Mouse (Mus musculus) left cerebral cortex, adult 18-20 months (tissue): ENCODE measurements at regions not wholly inside any gene's neighbourhood (a gene's known extent, or its start where the extent isn't known, plus 50 kb on each side); places are given as distances from the start of the nearest gene placed in this dataset.

Experiments
- DNase-seq, 2 experiments: peaks; one replicate each; pipeline ENCODE4 v3.0.0; 2021 to 2022; ENCODE audit warnings: low spot score in 2 of 2, mixed read lengths in 1 of 2

GRCm38 (mm10) chr11:26826194-26826593 is 232.4 kb upstream of the Vrk2 start:
- no peak for DNase-seq

GRCm38 (mm10) chr11:26824080-26824727 is 230.4 kb upstream of the Vrk2 start:
- no peak for DNase-seq

- no peak for DNase-seq
Measured at GRCm38 (mm10) chr11:26821091-26821490, 227.3 kb upstream of the Vrk2 start.

GRCm38 (mm10) chr11:26817316-26817715 is 223.5 kb upstream of the Vrk2 start:
- no peak for DNase-seq

- DNase-seq: no peak
Measured at GRCm38 (mm10) chr11:26815104-26815503, 221.3 kb upstream of the Vrk2 start.

- DNase-seq: no peak
Measured at GRCm38 (mm10) chr11:26814601-26815000, 220.8 kb upstream of the Vrk2 start.

DNA sequence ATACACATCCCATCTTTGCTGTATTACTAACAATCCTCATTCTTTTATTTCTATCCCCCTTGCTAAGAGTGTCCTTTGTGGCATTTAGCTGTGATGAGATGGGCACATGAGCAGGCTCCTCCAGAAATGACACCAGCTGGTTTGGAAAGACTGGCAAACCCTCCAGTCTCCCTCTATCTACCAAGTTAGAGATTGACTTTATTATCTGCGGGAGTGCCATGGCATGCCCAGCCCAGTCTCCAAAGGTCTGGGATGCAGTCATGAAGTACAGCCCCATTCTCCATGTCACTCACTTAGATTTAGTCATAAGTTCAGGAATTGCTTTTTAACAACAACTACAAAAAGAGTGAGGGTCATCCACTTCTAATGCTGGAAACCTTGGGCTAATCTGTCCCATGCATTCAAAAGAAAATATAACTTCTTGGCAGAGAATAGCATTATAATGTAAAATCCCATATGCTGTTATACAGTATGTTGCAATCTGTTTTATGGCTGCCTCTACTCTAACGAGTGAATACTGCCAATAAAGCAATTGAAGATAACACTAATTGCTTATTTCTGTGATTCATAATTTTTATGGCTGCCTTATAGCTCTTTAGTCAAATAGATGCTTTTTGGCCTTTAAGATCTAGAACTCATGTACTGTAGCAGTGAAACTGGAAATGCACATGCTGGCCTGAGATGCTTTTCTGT is 208.6 kb upstream of the Vrk2 start:
- DNase-seq: no peak

DNA sequence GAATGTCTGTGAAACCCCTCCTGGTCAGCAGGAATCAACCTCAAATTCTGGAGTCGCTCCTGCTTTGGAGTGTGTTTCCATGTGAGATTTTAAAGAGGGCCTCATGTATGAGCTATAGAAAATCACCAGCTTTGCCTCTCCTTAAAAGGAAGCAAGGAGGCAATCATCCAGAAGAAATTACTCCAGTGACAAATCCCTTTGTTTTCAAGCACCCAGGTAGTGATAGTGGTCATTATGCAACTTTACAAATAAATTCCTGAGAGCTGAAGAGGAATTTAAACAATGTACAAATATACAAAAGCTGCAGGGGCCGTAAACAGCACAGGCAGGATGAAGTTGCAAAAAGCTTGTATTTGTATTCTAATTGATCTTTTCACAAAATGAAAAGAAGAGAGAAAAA is 206.5 kb upstream of the Vrk2 start:
- no peak for DNase-seq

DNA sequence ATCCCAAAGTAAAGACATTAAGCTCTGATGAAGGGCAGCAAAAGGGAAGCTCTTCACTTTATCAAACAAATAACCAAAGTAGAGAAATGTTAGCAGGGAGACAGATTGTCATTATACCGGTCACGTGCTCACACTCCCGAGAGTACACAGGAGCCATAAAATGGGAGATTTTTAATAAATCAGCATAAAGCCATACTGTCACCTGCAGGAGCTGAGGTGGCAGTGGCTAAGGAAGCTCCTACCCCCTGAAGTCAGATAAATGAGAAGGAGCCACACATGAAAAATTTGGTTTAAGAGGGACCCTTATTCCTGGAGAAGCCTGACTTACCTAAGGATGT is 200.8 kb upstream of the Vrk2 start:
- no peak for DNase-seq

GRCm38 (mm10) chr11:26793928-26794628 is 200.3 kb upstream of the Vrk2 start:
- no peak for DNase-seq

GRCm38 (mm10) chr11:26789281-26789680 is 195.5 kb upstream of the Vrk2 start:
- DNase-seq: no peak

DNA sequence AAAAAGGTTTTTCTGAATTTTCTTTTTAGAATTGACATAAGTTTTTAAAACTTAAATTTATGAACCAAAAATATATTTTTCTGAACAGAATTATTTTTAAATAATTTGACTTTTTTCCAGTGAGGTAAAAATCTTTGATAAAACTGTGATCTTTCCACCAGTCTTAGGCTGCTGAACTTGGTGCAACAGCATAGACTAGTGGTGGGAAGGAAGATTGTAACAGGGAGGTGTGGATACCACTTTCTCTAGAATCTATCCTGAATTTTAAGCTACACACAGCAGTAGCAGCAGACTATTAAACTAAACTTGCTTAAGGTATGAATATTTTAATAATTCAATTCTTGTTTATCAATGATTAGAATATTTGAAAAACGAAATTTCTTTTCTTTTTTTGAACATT is 191.4 kb upstream of the Vrk2 start:
- DNase-seq: peak; percentile 8 to 16

GRCm38 (mm10) chr11:26773122-26773796 is 179.5 kb upstream of the Vrk2 start:
- DNase-seq: no peak

- DNase-seq: no peak
Measured at GRCm38 (mm10) chr11:26755576-26755975, 161.8 kb upstream of the Vrk2 start.

DNA sequence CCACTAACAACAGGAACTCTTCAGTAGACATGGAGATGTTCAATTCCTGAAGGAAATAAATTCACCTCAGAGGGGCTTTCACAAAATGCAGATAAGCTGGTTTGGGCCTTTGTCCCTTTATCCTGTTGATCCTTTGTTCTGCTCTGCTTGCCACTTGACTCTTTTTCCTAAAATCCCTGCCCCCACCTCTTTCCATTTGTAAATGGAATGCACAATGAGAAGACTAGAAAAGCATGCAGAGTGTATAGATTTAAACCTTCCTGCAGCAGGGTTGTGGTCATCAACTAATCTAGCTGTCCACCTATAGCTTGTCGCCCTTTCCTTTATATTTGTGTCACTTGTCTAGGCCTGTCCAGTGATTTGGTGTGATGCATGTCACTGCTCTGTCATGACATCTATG is 159.8 kb upstream of the Vrk2 start:
- no peak for DNase-seq

- DNase-seq: no peak
Measured at GRCm38 (mm10) chr11:26742235-26742634, 148.4 kb upstream of the Vrk2 start.

GRCm38 (mm10) chr11:26739732-26740131 is 145.9 kb upstream of the Vrk2 start:
- no peak for DNase-seq

GRCm38 (mm10) chr11:26726969-26727368 is 133.2 kb upstream of the Vrk2 start:
- no peak for DNase-seq

DNA sequence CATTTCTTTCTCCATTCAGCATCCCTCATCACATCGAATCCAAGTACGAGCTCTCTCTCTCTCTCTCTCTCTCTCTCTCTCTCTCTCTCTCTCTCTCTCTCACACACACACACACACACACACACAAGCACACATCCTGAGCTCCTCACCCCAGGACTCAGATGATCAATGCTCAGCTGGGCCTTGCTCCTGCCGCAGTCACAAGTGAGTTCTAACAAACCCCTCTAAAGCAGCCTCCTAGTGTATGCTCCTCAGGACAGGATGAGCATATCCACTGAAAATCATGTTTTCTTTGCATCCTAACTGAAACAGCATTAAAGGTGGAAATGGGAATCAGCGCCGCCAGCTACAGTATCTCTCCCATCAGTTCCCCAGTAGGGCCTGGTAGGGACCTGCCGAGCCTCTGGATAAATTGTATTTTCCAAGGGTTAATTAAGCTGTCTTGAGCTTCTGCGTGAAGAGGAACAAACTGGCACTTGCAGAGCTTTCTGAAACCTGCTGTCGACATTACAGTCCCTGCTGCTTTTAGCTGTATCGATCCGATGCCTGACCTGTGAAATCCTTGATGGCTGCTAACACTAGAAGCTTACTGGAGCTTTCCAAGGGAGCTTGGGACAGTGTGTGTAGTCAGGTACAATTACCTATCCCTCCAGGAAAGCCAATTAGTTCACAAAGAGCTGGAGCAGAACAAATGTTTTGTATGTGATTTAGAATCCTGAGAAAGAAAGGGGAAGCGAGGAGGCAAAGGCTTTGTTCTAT is 131.3 kb upstream of the Vrk2 start:
- no peak for DNase-seq

DNA sequence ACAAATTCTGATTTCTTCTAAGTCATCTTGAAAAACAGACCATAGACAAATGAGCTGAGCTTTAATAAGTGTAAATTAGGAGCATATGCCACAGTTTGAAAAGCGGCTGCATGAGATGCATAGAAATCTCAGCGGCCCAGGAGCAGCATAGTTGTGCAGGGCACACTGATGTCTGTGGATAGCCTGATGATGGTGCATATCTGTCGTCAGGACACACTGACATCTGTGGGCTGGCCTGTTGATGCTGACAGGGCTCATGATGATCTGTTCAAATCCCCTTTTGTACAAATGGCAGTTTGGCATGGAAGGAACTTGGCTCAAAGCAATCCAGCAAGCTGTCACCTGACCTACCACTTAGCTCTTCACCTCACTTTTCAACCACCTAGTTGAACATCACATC is 128.5 kb upstream of the Vrk2 start:
- no peak for DNase-seq

DNA sequence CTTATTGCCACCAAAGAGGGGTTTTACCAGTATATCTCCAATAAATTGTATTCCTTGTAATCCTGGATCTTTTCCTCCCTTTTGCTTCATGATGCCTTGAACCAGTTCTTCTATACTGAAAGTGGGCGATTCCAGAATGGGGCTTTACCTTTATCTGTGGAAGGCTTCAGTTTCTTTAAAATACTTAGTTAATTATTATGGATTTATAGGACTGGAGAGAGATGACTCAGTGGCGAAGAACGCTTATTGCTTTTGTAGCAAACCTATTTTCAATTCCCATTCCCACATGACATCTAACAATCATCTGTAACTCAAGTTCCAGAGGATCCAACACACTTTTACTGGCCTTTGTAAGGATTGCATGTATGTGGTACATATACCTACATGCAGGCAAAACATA is 127.4 kb upstream of the Vrk2 start:
- DNase-seq: no peak
